Mouse (Mus musculus) adrenal gland (tissue): Measurements from ENCODE around the gene D7Ertd443e.

Experiments
- intact Hi-C: fragments of 180-260 bp; cut with DNase I; formaldehyde crosslinking; loops from one replicate; pipeline ENCODE4 v1.15.1; 2025

Gene D7Ertd443e

DNA sequence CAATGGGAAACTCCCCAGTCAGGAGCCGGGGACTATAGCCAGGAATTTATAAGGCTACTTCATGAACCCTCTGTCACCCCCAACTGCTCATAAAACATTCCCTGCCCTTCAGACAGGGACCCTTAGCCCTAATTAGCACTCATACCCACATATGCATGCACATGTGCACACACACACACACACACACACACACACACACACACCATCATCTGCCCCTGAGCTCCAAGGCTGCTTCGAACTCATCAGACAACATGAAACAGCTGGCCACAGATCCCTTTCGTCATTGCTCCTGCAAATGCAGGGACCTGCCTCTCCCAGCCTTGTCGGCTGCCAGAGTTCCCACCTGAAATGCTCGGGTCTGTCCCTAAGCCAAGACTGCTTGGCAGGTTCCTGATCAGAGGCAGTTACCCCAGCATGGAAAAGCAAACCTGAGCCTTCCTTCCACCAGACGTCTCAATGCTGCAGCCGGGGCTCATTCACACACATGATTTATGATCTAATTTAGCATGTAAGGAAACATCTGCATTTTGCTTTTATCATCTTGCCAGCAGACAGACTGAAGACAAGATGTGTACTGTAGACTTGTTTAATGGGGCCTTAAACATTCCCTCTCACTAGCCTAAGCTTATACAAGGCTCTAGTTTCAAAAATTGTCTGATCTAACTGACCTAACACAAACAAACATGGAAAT, 95.7 kb downstream of the D7Ertd443e start:
- intact Hi-C loops = no loop called here

DNA sequence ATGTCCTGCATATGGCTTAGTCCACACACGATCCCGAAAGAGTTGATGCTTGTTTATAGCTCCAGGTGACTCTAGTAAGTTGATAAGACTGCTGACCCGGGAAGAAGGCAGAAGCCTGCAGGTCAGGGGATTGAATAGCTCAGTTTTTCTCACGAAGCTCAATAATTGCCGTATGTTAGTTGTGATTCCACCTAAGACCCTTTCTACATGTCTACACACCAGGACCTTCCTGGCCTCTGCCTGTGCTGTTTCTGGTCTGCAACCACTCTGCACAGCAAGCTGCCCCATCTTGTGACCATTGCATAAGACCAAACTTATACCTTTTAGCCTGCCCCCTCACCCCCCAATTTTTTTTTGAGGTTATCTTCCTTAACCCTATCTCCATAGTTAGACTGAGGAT, 96.3 kb downstream of the D7Ertd443e start:
- intact Hi-C loops = no loop called here

DNA sequence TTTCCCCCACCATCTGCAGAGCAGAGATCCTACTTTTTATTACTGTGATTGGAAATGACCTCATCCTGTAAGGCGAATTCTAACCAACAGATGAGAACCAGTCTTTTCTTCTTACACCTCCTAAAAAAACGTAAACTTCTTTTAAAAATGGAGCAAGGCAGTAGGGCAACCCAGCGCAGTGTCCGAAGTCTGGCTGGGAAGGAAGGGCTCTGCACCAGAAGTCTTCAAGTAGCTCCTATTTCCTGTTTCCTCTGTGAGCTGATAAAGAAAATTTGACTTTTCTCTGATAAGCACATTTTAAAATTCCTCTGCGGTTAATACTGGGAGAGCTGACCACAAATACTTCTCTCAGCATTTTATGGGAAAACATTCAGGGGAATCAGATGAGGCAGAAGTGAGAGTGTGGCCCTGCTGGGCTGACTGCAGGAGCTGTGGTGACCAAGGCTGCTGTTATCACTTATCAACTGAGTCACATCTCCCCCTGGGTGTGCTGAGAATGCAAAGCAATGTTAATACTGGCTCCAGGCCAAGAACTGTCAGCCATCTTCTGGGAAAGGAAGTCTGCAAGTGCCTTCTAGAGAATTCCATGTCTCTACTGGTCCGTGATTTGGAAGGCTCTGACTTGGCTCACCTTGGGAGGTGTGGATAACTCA, 97.8 kb downstream of the D7Ertd443e start:
- intact Hi-C loops = no loop called here

DNA sequence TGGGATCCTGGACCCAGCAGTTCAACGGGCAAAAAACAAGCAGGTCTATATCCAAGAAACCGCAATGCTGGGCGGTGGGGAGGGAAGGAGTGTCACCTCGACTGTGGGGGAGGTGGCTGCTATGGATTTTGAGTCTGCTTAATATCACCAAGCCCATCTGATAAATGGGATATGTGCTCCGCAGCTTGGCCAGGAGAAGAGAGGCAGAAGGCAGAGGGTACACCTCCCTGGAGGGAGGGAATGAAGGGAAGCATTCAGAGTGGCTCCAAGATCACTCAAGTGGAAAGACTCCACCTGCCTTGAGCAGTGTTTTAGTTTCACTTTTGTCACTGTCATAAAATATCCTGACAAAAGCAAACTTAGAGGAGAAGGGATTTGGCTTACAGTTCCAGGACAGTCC, 112.5 kb downstream of the D7Ertd443e start:
- intact Hi-C loops = no loop called here

DNA sequence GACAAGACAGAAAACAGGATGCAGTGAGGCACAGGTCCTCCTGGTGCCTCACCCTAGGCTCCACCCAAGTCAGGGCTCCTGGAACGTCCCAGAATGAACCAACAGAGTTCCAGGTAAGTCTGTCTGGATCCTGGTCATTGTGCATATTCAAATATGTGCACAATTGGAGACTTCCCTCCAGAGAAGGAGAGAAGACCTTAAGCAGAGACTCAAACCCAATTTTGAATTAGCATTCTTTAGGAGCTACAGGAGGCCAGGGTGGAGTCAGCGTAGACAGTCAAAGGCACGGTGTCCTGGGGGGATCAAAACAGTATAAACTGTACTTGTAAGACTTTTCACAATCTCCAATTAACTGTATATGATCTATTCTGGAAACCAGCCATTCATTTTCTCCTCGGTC, 113.0 kb downstream of the D7Ertd443e start:
- intact Hi-C loops = no loop called here

DNA sequence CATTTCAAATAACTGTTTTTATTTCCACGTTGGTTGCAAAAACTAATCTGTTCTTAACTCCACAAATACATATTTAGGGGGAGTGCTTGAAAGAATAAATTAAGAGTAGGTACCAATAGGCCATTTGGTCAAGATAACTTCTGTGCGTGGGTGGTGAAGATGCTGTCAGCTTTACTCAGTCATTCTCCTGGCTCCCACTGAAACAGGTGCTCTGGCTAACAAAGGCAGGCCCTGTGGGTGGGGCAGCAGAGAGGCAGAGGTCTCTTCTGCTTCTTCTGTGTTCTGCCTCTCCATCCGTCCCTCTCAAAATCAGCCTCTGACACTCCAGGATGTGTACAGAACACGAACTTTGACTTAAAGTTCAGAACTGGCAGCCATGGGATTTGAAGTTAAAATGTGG, 119.7 kb downstream of the D7Ertd443e start:
- intact Hi-C loops = no loop called here

DNA sequence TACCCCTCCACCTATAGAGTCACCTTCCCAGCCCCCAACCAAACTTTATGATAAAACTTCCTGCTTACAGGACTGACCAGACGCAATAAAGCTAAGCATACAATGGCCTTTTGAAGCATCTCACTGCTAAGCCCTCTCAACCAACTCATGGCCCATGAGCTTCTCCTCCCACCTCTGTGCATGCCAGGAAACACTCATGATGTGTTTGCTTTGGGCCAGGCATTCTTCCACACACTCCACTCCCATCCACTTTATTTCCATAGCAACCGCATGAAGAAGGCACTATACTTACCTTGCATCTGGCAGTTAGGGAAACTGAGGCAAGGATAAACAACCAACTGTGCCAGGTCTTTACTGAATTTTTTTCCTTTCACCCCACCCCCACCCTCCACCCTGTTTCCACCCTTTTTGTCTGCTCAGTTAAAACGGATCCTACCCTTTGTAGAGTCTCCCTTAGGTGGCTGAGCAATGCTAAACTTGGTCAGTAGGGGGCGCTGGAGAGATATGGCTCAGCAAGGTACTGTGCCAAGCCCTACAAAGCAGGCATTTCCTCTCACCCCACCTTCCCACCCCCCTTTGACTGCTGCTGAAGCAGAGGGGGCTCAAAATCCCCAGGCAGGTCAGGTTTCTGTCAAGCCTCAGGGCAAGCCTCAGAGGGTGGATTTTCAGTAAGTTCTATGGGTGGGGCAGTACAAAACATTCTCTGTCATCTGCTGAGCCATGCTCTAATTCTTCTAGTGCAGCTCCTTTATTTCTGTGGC, 122.1 kb downstream of the D7Ertd443e start:
- intact Hi-C loops = loop anchor here (5.0 kb wide), 2 partner anchors 84 to 304 kb away; no protein-coding TSS in a partner anchor

DNA sequence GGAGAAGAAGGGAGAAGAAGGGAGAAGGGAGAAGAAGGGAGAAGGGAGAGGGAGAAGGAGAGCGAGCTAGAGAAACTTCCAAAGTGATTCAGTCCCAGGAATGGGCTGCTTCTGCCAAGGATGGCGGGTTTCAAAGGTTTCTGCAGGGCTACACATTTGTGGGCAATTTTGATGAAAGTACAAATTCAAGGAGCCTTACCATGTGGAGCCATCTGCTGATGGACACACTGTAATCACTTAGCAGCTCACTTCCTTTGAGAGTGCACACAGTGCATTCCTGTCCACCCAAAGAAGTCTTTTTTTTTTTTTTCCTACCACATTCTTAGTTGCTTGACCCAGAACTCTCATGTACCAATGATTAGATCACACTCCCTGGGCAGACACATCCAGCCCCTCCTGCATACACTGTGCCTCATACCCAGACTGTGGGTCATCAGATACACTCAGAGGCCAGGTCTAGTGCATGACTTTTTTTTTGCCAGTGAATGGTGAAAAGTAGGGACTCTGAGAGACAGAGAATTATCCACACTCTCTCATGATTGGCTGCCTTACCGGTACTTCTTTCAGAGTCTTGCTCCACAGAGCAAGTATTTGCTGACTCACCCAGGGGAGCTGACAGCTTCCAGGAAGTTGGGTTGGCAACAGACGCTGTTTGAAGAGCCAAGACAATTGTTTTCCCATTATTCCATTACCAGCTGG, 124.3 kb downstream of the D7Ertd443e start:
- intact Hi-C loops = loop anchor here (5.0 kb wide), 2 partner anchors 86 to 306 kb away; no protein-coding TSS in a partner anchor

DNA sequence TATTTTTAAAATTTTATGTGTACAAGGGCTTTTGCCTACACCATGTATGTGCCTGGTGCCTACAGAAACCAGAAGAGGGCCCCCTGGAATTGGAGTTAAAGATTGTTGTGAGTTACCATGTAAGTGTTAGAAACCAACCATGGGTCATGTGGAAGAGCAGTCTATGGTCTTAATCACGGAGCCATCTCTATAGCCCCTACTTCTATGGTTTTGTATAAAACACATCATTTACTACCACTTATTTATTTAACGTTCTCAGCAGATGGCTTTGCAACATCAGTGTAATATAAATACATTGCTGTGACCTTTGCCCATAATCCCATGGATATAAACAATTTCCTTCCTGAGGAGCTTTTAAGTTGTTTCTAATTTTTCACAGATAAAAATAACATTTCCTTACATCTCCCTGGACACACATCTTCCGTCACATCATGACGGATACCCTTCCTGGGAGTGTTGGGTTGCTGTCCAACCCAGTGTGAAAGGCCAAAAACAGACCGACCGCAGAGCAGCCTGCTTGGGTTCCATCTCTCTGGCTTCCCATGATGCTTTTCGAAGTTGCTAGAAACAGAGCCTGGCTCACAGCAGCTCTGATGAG, 135.1 kb downstream of the D7Ertd443e start:
- intact Hi-C loops = no loop called here

DNA sequence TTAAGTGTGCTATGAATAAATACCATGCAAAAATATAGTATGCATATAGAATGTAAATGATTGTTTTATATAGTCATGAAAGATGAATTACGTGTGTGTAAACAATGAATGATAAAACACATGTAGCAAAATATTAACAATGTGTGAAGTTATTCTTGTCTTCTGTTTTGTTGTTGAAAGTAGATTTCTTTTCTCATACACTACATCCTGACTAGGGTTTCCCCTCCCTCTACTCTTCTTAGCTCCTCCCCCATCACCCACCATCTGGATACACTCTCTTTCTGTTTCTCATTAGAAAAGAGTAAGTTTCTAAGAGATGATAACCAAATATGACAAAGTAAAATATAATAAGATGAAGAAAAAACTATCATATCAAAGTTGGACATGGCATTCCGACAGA, 137.4 kb downstream of the D7Ertd443e start:
- intact Hi-C loops = no loop called here

DNA sequence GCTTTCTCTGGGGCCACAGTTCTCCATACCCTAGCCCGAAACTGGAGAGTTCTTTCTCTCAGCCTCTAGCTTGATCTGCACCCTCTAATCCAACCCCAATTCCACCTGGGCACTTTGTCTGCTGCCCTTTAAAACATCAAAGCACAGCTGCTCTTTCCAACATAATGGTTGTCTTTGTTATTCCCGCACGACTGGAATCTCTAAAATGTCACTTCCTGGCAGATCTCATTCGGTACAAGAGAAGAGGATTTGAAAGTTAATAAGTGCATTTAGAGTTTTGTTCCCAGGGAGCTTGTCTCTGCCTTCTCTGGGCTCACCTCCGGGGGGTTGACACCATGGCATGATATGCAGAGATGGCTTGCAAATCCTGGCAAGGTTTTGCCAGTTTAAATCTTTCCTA, 138.8 kb downstream of the D7Ertd443e start:
- intact Hi-C loops = no loop called here

DNA sequence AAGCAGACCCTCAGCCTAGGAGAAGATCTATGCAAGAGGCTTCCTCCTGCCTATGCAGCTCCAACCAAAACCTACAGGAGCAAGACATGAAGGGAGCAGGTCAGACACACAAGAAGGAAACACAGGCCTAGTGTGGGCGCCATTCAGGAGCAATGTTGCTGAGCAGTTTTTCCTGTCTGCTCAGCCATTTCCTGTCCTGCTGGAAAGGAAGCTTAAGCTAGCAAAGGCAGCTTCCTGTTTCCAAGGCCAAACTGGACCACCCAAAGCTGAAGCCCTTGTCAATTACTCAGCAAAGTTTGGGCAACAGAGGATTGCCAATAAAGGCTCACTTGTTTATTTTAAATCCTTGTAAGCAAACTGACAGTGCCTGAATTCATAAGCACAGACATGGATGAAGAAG, 142.7 kb downstream of the D7Ertd443e start:
- intact Hi-C loops = no loop called here

DNA sequence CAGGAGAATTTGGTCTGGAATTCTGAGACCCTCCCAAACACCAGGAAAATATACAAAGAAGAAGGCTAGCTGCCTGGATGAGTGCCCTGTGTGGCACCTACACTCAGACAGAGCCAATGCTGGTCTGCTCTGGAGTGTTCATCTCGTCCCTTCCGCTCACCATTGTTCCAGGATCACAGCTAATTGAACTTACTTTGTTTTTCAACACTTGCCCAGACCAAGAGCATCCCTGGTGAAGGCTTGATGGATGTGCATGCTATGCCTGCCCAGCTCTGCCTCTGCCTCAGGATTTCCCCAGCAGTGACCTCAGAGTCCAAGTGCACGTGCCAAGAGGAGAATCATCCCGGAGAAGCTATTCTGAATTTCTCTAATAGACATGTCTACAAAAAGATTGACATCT, 144.2 kb downstream of the D7Ertd443e start:
- intact Hi-C loops = no loop called here

DNA sequence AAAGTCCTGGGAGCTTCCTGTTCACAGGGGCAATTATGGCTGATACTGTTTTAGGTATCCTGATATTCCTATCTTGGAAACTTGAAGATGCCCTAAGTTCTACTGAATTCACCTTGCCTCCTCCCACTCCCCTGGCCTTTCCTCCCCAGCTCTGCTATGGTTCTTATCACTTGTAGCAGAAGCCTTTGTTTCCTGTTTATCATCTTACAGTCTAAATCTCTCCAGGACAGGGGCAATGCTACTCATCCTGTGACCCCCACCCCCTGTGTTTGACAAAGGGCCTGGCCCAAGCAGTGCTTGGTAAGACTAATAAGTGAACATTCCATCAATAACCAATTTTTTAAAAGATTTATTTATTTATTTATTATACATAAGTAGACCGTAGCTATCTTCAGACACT, 144.9 kb downstream of the D7Ertd443e start:
- intact Hi-C loops = no loop called here

DNA sequence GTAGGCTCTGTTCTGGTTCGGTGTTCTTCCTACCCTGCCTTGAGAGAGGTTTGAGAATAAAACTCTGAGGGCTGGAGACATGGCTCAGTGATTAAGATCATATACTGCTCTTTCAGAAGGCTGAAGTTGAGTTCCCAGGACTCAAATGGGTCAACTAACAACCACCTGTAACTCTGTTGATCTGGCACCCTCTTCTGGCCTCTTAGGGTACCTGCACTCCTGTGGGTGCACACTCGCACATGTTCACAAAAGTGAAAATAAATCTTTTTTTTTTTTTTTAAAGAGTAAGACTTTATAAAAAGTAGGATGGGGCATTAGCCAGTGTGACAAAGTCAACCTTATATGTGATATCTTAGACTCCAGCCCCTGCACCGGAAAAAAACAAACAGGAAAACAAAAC, 146.6 kb downstream of the D7Ertd443e start:
- intact Hi-C loops = no loop called here

DNA sequence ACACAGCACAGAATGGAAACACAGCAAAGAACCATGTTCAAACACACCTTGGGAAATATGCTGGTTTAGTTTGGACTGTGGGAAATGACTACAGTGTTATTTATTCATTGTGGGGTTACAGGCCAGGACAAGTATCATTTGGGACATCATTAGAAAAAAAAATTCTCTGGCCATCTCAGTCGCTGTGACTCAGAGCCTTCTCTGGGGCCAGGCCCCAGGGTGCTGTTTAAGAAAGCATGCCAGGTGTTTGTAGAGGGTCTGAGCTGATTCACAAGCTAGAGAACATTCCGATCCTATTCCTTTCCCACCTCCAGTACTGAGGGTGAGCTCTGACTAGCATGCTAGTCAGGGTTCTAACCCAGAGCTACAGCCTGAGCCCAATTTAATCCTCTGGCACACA, 148.1 kb downstream of the D7Ertd443e start:
- intact Hi-C loops = no loop called here

DNA sequence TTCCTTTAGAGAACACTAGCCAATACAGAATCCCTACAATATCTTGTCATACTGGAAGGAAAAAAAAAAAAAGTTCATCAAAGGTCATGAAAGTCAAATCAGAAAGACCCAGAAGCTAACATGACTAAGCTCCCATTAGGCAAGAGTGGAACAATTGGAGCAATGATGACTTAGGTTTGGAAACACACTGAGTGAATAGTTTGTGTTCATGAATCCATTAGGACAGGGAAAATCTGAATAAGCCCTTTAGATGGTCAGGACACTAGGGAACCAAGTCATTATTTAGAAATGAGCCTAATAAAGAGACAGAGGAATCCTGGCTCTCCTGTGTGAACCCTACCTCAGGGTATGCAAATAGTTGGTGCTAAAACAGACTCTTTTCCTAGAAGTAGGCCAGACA, 148.7 kb downstream of the D7Ertd443e start:
- intact Hi-C loops = no loop called here

DNA sequence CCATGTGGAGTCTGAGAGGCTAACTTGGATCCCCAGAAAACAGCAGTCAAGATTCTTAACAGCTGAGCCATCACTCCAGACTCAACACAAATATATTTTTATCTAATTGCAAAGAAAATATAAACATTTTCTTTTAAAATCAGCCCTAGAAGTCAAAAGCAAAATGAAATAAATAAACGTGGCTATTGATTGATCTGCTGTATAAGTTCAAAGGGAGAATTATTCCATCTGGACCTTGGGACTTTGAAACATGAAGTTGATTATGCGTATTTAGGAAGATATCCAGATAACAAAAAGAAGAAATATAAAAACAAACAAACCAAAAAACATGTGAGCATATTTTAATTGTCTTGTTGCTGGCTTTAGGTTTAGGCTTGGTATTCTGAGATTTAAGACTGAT, 149.9 kb downstream of the D7Ertd443e start:
- intact Hi-C loops = no loop called here

DNA sequence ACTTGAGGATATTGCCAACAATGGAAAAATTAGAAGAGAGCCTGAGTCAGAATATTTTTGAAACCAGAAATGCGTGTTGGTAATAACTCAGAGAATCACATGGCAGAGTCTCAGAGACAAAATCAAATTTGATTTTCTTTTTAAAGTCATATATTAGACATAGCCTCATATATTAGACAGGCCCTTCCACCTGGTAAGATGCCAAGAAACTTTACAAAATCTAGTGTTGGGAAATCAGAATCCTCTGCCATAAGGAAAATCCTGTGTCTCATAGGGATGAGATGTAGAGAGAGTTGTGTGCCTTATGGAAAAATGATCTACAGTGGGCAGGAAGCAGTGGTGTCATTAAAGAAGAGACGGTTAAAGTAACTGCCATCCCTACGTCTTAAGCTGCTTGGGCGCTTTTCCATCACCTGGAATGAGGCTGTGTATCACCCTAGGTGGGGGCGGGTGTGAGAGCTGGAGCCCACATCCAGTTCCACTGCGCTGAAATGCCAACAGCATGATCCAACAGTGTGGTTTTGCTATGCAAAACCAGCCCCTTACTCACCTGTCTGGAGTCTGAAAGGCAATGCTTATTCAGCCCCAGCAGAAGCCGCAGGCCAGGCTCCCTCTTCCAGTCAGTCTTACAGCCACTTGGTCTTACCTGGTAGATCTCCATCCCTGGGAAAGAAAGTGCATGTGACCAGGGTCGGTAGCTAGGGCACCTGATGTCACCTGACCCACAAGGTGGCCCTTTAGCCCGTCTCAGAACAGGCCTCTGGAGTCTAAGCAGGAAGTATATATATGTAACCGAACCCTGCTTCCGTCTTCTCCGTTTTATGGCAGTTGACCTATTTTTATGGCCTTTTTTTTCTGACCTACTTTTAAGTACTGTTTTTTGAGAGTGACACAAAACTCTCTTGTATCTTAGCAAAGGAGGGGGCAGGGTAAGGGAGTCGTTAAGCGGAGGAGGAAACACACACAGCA, 153.8 kb downstream of the D7Ertd443e start, which contains the start of gene Adam12:
Gene Adam12 (minus strand): TSS at position 769 of the 969 bp plus-strand sequence.
- intact Hi-C loops = no loop called here

DNA sequence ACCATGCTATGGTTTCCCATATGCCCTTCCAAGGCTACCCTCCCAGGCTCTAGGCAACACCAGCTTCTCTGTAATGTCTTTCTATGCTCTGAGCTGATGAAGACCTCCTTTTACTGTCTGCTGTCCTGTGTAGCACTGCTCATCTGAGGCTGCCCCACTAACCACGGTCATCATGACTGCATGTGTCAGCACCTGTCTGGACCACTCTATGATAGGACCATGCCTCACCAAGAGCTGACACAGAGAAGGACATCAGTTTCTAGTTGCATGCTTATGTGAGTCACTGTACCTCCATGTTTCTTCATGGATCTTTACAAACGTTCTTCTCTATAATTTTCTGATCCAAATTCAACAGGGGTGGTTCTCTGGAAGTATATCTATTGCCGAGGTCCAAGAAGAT, 154.8 kb downstream of the D7Ertd443e start:
- intact Hi-C loops = no loop called here
